Mouse (Mus musculus) spleen, adult 2 months (tissue): ENCODE measurements at regions not wholly inside any gene's neighbourhood (a gene's known extent, or its start where the extent isn't known, plus 50 kb on each side); places are given as distances from the start of the nearest gene placed in this dataset.

Source experiments
- DNase-seq, 2 experiments: peaks; one replicate each; pipeline versions ENCODE4 v3.0.0 to v3.0.0-alpha.2; 2012 to 2021; ENCODE audit warnings: low spot score in 2 of 2, low read depth in 1 of 2
- H3K27ac ChIP-seq: fragments of 200-500 bp; 2 replicates; pipeline ENCODE4 v1.5.1; 2012; ENCODE audit warnings: low read length, inconsistent platforms; ENCODE audit not compliant: insufficient read depth
- H3K27me3 ChIP-seq: fragments of 200-500 bp; 2 replicates; pipeline ENCODE4 v1.6.1; 2012; ENCODE audit warnings: mild to moderate bottlenecking, moderate library complexity, low read length, inconsistent platforms; ENCODE audit not compliant: control insufficient read depth, insufficient read depth
- H3K36me3 ChIP-seq: fragments of 200-500 bp; 2 replicates; pipeline ENCODE4 v1.6.1; 2012; ENCODE audit warnings: mild to moderate bottlenecking, low read length, inconsistent platforms; ENCODE audit not compliant: control insufficient read depth, insufficient read depth
- H3K4me1 ChIP-seq: fragments of 200-500 bp; 2 replicates; pipeline ENCODE4 v1.6.1; 2011; ENCODE audit warnings: inconsistent platforms; ENCODE audit not compliant: control insufficient read depth, insufficient read depth, insufficient read length
- H3K4me3 ChIP-seq: fragments of 200-500 bp; 2 replicates; pipeline ENCODE4 v1.5.1; 2011; ENCODE audit warnings: mild to moderate bottlenecking, inconsistent platforms; ENCODE audit not compliant: insufficient read depth, insufficient read length; ENCODE audit errors: extremely low read depth
- CTCF ChIP-seq: fragments of 200-500 bp; IDR thresholded peaks from 2 replicates; pipeline ENCODE4 v1.5.1; 2011; ENCODE audit warnings: mild to moderate bottlenecking, inconsistent platforms; ENCODE audit not compliant: insufficient read depth, insufficient read length, insufficient replicate concordance; ENCODE audit errors: extremely low read depth
- POLR2A ChIP-seq: fragments of 200-500 bp; IDR thresholded peaks from 2 replicates; pipeline ENCODE4 v1.6.1; 2011; ENCODE audit warnings: low read depth, low read length, inconsistent platforms
- WGBS: fragments of 180-500 bp; shearing (Covaris S2); methylation state at CpG from one replicate; pipeline ENCODE4 v1.1.7; 2018; 5-methylcytosine and 5-hydroxymethylcytosine counted together

DNA sequence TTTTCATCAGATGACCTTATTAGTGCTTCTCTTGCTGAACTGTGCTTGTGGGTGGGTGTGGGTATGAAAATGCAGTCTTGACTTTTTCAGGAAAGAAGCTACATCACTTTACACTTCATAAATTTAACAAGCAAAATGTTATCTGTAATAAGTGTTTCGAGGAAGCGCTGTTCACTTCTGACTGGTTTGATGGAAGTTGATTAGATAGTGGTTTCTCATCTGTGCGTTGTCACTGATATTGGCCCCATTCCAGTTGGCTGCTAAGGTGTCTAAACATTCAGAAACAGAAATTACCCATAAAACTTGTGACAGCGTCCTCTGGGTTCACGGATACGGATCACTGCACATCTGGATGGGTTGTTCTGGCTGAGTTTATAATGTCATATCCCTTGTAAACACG is 159.8 kb upstream of the Slc7a11 start:
- WGBS = 84% methylated on average over 7 of the region's 7 CpGs
- no peak overlapping the region for H3K27ac ChIP-seq
- no peak for TF ChIP-seq POLR2A
- TF ChIP-seq CTCF = no peak

DNA sequence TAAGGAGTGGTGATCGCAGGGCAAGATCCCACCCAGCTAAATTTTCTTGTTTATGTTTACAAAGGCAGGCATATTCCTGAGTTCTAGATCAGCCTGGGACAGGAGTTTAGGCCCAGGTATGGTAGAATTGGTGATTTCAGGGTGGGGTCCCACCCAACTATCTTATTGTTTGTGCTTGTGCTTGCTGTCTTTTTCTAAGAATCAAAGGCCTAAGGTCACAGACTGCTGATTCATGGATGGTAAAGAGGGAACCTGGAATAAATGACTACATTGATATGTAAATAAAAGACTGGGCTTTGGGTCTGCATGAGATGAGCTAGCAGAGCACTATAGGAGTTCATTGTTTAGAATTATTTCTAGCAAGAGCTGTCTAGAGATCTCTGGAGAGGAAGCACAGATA is 152.3 kb upstream of the Slc7a11 start:
- DNase-seq = no peak
- H3K4me3 ChIP-seq = no peak overlapping the region
- 98% methylated on average over 1 of the region's 1 CpGs for WGBS

More for the DNA sequence above, 159.8 kb upstream of the Slc7a11 start:
- no peaks in the 10 kb centered on the region for H3K4me1 ChIP-seq
- H3K36me3 ChIP-seq = no peaks in the 10 kb centered on the region
- H3K4me3 ChIP-seq = no peak overlapping the region
- H3K27me3 ChIP-seq = no peaks in the 10 kb centered on the region
- no peak for DNase-seq

DNA sequence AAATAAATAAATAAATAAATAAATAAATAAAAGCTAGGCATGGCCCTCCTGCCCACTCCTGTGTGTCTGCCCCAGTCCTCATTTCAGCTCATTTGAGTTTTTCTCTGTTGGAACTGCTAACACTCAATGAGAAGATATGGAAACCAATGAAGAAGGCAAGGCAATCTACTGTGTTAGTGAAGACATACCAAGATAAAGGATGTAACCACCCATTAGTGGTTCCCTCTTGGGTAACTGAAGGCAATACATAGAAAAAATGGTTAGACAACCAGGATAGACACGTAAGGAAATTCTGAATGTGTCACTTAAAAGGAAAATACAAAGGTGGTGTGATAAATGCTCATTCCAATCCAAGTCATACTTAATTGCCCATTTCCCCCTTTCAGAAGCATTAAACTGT is 140.9 kb upstream of the Slc7a11 start:
- H3K4me1 ChIP-seq = no peaks in the 10 kb centered on the region
- H3K27me3 ChIP-seq = no peaks in the 10 kb centered on the region
- no peak overlapping the region for H3K27ac ChIP-seq
- 91% methylated on average over 1 of the region's 1 CpGs for WGBS
- H3K36me3 ChIP-seq = no peaks in the 10 kb centered on the region
- no peak overlapping the region for H3K4me3 ChIP-seq
- DNase-seq = no peak
- no peak for TF ChIP-seq CTCF
- TF ChIP-seq POLR2A = no peak

More for the DNA sequence above, 152.3 kb upstream of the Slc7a11 start:
- Histone ChIP-seq H3K4me1 (no peaks in the 10 kb centered on the region), H3K36me3 (no peaks in the 10 kb centered on the region), H3K27ac (no peak overlapping the region), H3K27me3 (no peaks in the 10 kb centered on the region)
- TF ChIP-seq CTCF (no peak), POLR2A (no peak)

DNA sequence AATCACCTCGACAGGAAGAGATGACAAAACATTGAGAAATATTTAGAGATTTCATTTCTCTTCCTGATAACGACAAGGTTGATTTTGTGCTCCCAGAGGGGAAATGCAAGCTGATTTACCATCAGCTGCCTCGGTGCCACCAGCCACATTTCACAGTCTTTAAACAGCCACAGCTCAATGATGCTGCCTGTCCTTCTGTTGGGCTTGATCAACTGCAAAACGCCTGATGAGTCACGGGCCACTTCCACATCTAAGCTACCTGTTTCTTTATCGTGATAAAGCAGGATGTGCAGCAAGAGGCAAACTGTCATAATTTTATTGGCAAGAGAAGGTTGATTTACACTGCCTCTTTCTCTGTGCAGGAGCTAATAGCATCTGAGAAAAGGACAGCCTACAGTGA is 140.1 kb upstream of the Slc7a11 start:
- Histone ChIP-seq H3K4me1 (no peaks in the 10 kb centered on the region), H3K27ac (no peak overlapping the region), H3K36me3 (no peaks in the 10 kb centered on the region), H3K4me3 (no peak overlapping the region), H3K27me3 (no peaks in the 10 kb centered on the region)
- DNase-seq = no peak
- WGBS = 24% methylated on average over 6 of the region's 6 CpGs
- TF ChIP-seq CTCF (no peak), POLR2A (no peak)

DNA sequence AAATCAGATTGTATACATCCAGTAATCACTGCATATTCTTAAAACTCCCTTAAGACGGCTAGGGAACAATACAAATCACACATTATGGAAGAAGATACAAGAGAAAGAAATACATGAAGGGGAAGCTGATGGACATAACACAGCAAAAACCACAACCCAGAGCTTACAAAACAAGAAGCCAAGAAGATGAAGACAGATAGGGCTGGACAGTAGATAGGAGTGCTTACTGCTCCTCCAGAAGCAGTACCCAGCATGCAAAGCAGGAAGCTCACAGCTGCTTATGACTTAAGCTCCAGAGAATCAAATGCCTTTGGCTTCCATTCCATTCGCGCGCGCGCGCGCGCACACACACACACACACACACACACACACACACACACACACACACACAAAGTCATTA is 131.0 kb upstream of the Slc7a11 start:
- TF ChIP-seq POLR2A = no peak
- Histone ChIP-seq H3K27ac (no peak overlapping the region), H3K36me3 (no peaks in the 10 kb centered on the region), H3K27me3 (no peaks in the 10 kb centered on the region), H3K4me3 (no peak overlapping the region), H3K4me1 (no peaks in the 10 kb centered on the region)
- WGBS = 91% methylated on average over 9 of the region's 9 CpGs
- no peak for DNase-seq

DNA sequence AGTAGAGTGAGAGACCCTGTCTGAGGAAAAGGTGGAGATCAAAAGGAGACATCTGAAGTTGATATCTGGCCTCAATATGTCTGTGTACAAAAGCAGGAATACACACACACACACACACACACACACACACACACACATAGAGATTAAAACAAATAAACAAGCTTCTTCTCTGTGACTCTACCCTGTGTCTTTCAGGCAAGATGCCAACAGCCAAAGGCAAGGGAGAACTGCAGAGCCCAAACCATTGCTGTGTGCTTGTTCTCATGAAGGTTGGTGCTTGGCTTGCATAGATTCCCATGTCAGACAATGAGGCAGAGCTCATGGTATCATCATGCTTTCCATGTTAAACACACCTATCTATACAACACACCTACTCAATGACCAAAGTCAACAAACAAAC is 126.6 kb upstream of the Slc7a11 start:
- H3K4me1 ChIP-seq = no peaks in the 10 kb centered on the region
- no peaks in the 10 kb centered on the region for H3K27me3 ChIP-seq
- no peaks in the 10 kb centered on the region for H3K36me3 ChIP-seq
- H3K27ac ChIP-seq = no peak overlapping the region
- TF ChIP-seq POLR2A = no peak
- no peak for TF ChIP-seq CTCF
- no peak overlapping the region for H3K4me3 ChIP-seq
- DNase-seq = no peak

DNA sequence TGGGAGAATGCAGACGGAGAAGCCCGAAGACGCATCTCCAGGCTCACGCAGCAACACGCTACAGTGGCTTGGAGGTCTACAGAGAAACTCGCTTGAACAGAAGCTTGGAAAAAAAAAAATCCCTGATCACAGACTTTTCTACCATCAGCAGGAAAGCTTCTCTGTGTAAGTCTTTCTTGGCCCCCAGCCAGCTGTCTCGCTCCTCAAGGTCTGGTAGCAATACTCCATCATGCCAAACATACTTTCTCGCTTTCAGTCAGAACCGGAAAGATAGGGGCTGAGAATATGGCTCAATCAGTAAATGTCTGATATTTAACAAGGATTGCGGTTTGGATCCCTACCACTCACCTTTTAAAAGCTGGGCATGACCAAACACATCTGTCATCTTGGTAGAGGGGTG is 126.2 kb upstream of the Slc7a11 start:
- WGBS = 92% methylated on average over 10 of the region's 10 CpGs

More for the DNA sequence above, 126.2 kb upstream of the Slc7a11 start:
- Histone ChIP-seq H3K4me1 (no peaks in the 10 kb centered on the region), H3K4me3 (no peak overlapping the region), H3K27ac (no peak overlapping the region), H3K36me3 (no peaks in the 10 kb centered on the region), H3K27me3 (no peaks in the 10 kb centered on the region)
- no peak for TF ChIP-seq POLR2A
- no peak for TF ChIP-seq CTCF
- DNase-seq = no peak
